Mouse (Mus musculus): ENCODE measurements around the gene Ceacam14.

The Ceacam14 gene

GRCm38 (mm10) chr7:17812333-17812732, at the start of gene Ceacam14:
Gene Ceacam14, plus strand, starts transcription at chr7:17812633.
- DNase-seq (ENCODE audit: low spot score) = no peak
